Mouse (Mus musculus): ENCODE results near the gene Gpr171. TPM values are rescaled to one million over a fixed set of nuclear protein-coding genes. Genes with fewer than 3 reads are reported as not detected.

Gpr171 gene
- polyA plus RNA-seq, 1 experiment from 2014 or later: 0.72 TPM

GRCm38 (mm10) chr3:59135911-59136653, 34.5 kb upstream of the Gpr171 start:
- Histone ChIP-seq H3K9me3 (ENCODE audit: control insufficient read depth, low read length) (no peaks in the 10 kb centered on the region), H3K27me3 (ENCODE audit: control insufficient read depth, insufficient read depth, low read length) (no peaks in the 10 kb centered on the region), H3K4me1 (ENCODE audit: control insufficient read depth, insufficient read depth, low read length) (no peaks in the 10 kb centered on the region), H3K4me3 (ENCODE audit: low read depth, low read length) (no peak overlapping the region), H3K4me2 (no peak overlapping the region), H3K36me3 (ENCODE audit: control insufficient read depth, insufficient read depth, low read length) (no peaks in the 10 kb centered on the region), H3K9ac (ENCODE audit: low read length) (no peak overlapping the region), H3K27ac (ENCODE audit: low read depth, low read length) (no peak overlapping the region)
- 77% methylated on average over 5 of the region's 5 CpGs for WGBS
- DNase-seq (ENCODE audit: low spot score, missing footprints) (no peak), ATAC-seq (ENCODE audit: low FRiP score) (peak; percentile 61; the same call in 1 of the 2 replicates)

- DNase-seq (ENCODE audit: low spot score, missing footprints) (no peak), ATAC-seq (ENCODE audit: low FRiP score) (no peak)
- Histone ChIP-seq H3K27ac (ENCODE audit: low read depth, low read length) (no peak overlapping the region), H3K27me3 (ENCODE audit: control insufficient read depth, insufficient read depth, low read length) (no peaks in the 10 kb centered on the region), H3K9ac (ENCODE audit: low read length) (no peak overlapping the region), H3K4me2 (no peak overlapping the region), H3K36me3 (ENCODE audit: control insufficient read depth, insufficient read depth, low read length) (no peaks in the 10 kb centered on the region), H3K4me3 (ENCODE audit: low read depth, low read length) (no peak overlapping the region), H3K9me3 (ENCODE audit: control insufficient read depth, low read length) (no peaks in the 10 kb centered on the region), H3K4me1 (ENCODE audit: control insufficient read depth, insufficient read depth, low read length) (no peaks in the 10 kb centered on the region)
- 83% methylated on average over 5 of the region's 5 CpGs for WGBS
These were observed 31.6 kb upstream of the Gpr171 start for GRCm38 (mm10) chr3:59133189-59133588.

DNA sequence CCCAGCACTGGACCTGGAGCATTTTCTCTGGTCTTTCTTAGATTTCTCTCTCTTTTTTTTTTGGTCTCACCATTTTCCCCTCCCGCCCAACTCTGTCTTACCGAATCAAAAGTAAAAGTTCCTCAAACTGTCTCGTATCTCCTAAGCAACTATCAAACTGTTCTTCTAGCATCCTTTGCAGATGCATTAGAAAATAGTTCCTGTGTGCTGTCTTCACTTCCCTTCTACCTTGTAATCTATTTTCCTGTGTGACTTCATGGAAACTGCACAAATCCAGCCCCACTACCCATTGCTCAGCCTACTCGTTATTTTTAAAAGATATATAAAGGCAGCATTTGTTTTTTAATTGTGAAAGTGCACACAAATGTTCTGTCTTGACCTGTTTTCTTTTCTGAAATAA, 30.3 kb upstream of the Gpr171 start:
- DNase-seq (ENCODE audit: low spot score, missing footprints) (no peak), ATAC-seq (ENCODE audit: low FRiP score) (no peak)
- Histone ChIP-seq H3K27ac (ENCODE audit: low read depth, low read length) (no peak overlapping the region), H3K4me2 (no peak overlapping the region), H3K9ac (ENCODE audit: low read length) (no peak overlapping the region), H3K4me3 (ENCODE audit: low read depth, low read length) (no peak overlapping the region), H3K36me3 (ENCODE audit: control insufficient read depth, insufficient read depth, low read length) (no peaks in the 10 kb centered on the region), H3K9me3 (ENCODE audit: control insufficient read depth, low read length) (no peaks in the 10 kb centered on the region), H3K27me3 (ENCODE audit: control insufficient read depth, insufficient read depth, low read length) (no peaks in the 10 kb centered on the region), H3K4me1 (ENCODE audit: control insufficient read depth, insufficient read depth, low read length) (no peaks in the 10 kb centered on the region)
- 86% methylated on average over 4 of the region's 4 CpGs for WGBS

DNA sequence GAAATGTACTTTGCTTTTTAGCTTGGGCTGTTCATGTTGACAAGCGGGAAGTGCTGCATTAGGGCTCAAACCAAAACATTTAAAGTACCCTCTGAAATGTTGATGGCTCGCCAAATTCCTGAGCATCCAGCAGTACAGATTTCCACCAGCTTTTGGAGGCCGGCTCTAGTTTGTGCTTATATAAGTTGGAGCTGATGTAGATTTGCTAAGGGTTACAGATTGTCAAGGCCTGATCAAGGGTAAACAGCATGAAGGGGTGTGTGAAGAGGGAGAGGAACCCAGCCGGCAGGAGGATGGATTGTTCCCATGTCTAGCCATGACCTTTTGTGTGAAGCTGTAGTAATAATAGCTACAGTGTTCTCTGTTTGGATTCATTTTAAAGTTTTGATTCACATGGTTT, 29.5 kb upstream of the Gpr171 start:
- Histone ChIP-seq H3K27me3 (ENCODE audit: control insufficient read depth, insufficient read depth, low read length) (no peaks in the 10 kb centered on the region), H3K4me2 (no peak overlapping the region), H3K9me3 (ENCODE audit: control insufficient read depth, low read length) (no peaks in the 10 kb centered on the region), H3K9ac (ENCODE audit: low read length) (no peak overlapping the region), H3K4me3 (ENCODE audit: low read depth, low read length) (no peak overlapping the region), H3K4me1 (ENCODE audit: control insufficient read depth, insufficient read depth, low read length) (no peaks in the 10 kb centered on the region), H3K36me3 (ENCODE audit: control insufficient read depth, insufficient read depth, low read length) (no peaks in the 10 kb centered on the region), H3K27ac (ENCODE audit: low read depth, low read length) (no peak overlapping the region)
- ATAC-seq (ENCODE audit: low FRiP score) (no peak), DNase-seq (ENCODE audit: low spot score, missing footprints) (no peak)
- WGBS: 82% methylated on average over 4 of the region's 4 CpGs

- ATAC-seq (ENCODE audit: low FRiP score) (no peak), DNase-seq (ENCODE audit: low spot score, missing footprints) (no peak)
- Histone ChIP-seq H3K4me3 (ENCODE audit: low read depth, low read length) (no peak overlapping the region), H3K27me3 (ENCODE audit: control insufficient read depth, insufficient read depth, low read length) (no peaks in the 10 kb centered on the region), H3K27ac (ENCODE audit: low read depth, low read length) (no peak overlapping the region), H3K4me1 (ENCODE audit: control insufficient read depth, insufficient read depth, low read length) (no peaks in the 10 kb centered on the region), H3K9me3 (ENCODE audit: control insufficient read depth, low read length) (no peaks in the 10 kb centered on the region), H3K9ac (ENCODE audit: low read length) (no peak overlapping the region), H3K36me3 (ENCODE audit: control insufficient read depth, insufficient read depth, low read length) (no peaks in the 10 kb centered on the region), H3K4me2 (no peak overlapping the region)
- WGBS: 64% methylated on average over 8 of the region's 8 CpGs
These were observed 28.8 kb upstream of the Gpr171 start for GRCm38 (mm10) chr3:59130431-59130830.

- H3K9me3 ChIP-seq (ENCODE audit: control insufficient read depth, low read length): no peaks in the 10 kb centered on the region
- H3K9ac ChIP-seq (ENCODE audit: low read length): no peak overlapping the region
- no peak overlapping the region for H3K27ac ChIP-seq (ENCODE audit: low read depth, low read length)
- DNase-seq (ENCODE audit: low spot score, missing footprints) (no peak), ATAC-seq (ENCODE audit: low FRiP score) (no peak)
- no peak overlapping the region for H3K4me2 ChIP-seq
- no peaks in the 10 kb centered on the region for H3K27me3 ChIP-seq (ENCODE audit: control insufficient read depth, insufficient read depth, low read length)
- H3K4me1 ChIP-seq (ENCODE audit: control insufficient read depth, insufficient read depth, low read length): no peaks in the 10 kb centered on the region
- WGBS: 85% methylated on average over 3 of the region's 3 CpGs
- H3K4me3 ChIP-seq (ENCODE audit: low read depth, low read length): no peak overlapping the region
- H3K36me3 ChIP-seq (ENCODE audit: control insufficient read depth, insufficient read depth, low read length): no peaks in the 10 kb centered on the region
These were observed 27.9 kb upstream of the Gpr171 start for GRCm38 (mm10) chr3:59129547-59129946.

DNA sequence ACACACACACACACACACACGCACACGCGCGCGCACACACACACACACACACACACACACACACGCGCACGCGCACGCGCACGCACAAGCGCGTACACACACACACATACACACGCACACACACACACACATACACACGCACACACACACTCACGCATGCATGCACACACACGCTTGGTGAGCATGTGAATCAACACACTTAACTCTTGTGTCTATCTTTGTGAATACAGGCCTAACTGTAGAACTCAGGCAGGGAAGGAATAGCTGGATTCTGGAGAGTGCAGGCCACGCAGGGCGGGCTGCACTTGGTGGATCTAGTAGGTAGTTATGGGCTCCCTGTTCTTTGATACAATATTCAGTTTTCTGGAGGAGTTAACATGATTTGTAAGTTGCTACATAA, 27.1 kb upstream of the Gpr171 start:
- no peak for ATAC-seq (ENCODE audit: low FRiP score)
- DNase-seq (ENCODE audit: low spot score, missing footprints): peak; percentile 45
- Histone ChIP-seq H3K27ac (ENCODE audit: low read depth, low read length) (no peak overlapping the region), H3K9ac (ENCODE audit: low read length) (no peak overlapping the region), H3K4me2 (no peak overlapping the region), H3K9me3 (ENCODE audit: control insufficient read depth, low read length) (no peaks in the 10 kb centered on the region), H3K27me3 (ENCODE audit: control insufficient read depth, insufficient read depth, low read length) (no peaks in the 10 kb centered on the region), H3K4me1 (ENCODE audit: control insufficient read depth, insufficient read depth, low read length) (no peaks in the 10 kb centered on the region), H3K36me3 (ENCODE audit: control insufficient read depth, insufficient read depth, low read length) (no peaks in the 10 kb centered on the region), H3K4me3 (ENCODE audit: low read depth, low read length) (no peak overlapping the region)
- WGBS: 86% methylated on average over 20 of the region's 20 CpGs

- H3K9me3 ChIP-seq (ENCODE audit: control insufficient read depth, low read length): no peaks in the 10 kb centered on the region
- WGBS: 67% methylated on average over 7 of the region's 7 CpGs
- H3K36me3 ChIP-seq (ENCODE audit: control insufficient read depth, insufficient read depth, low read length): no peaks in the 10 kb centered on the region
- H3K27ac ChIP-seq (ENCODE audit: low read depth, low read length): no peak overlapping the region
- H3K4me3 ChIP-seq (ENCODE audit: low read depth, low read length): no peak overlapping the region
- H3K4me1 ChIP-seq (ENCODE audit: control insufficient read depth, insufficient read depth, low read length): 0 out of 2 replicates have a peak, but pooled peaks cover 2% of the 10 kb centered on the region
- H3K9ac ChIP-seq (ENCODE audit: low read length): no peak overlapping the region
- H3K4me2 ChIP-seq: no peak overlapping the region
- no peaks in the 10 kb centered on the region for H3K27me3 ChIP-seq (ENCODE audit: control insufficient read depth, insufficient read depth, low read length)
- ATAC-seq (ENCODE audit: low FRiP score): no peak
- DNase-seq (ENCODE audit: low spot score, missing footprints): peak; percentile 33
These were observed 24.3 kb upstream of the Gpr171 start for GRCm38 (mm10) chr3:59125783-59126555.

- Histone ChIP-seq H3K9ac (ENCODE audit: low read length) (no peak overlapping the region), H3K4me2 (no peak overlapping the region), H3K36me3 (ENCODE audit: control insufficient read depth, insufficient read depth, low read length) (no peaks in the 10 kb centered on the region), H3K4me3 (ENCODE audit: low read depth, low read length) (no peak overlapping the region), H3K4me1 (ENCODE audit: control insufficient read depth, insufficient read depth, low read length) (0 out of 2 replicates have a peak, but pooled peaks cover 2% of the 10 kb centered on the region), H3K9me3 (ENCODE audit: control insufficient read depth, low read length) (no peaks in the 10 kb centered on the region), H3K27ac (ENCODE audit: low read depth, low read length) (no peak overlapping the region), H3K27me3 (ENCODE audit: control insufficient read depth, insufficient read depth, low read length) (no peaks in the 10 kb centered on the region)
- ATAC-seq (ENCODE audit: low FRiP score) (no peak), DNase-seq (ENCODE audit: low spot score, missing footprints) (peak; percentile 59)
- WGBS: 73% methylated on average over 5 of the region's 5 CpGs
These were observed 23.4 kb upstream of the Gpr171 start for GRCm38 (mm10) chr3:59125022-59125421.
